Mouse (Mus musculus): ENCODE measurements around the gene Gm3952. TPM values are rescaled to one million over a fixed set of nuclear protein-coding genes. Genes with fewer than 3 reads are reported as not detected.
A peak's percentile ranks its signal among the peaks of the same experiment; 100 is the strongest.

Gm3952 gene
- not detected in 2 replicates for polyA plus RNA-seq (2015; fragmentation: Nextera tagmentation; extraction: Ambion mirVana)

GRCm38 (mm10) chr8:128798594-128798993 is at the start of gene Gm3952:
TSS of gene Gm3952 (minus strand) at chr8:128798694.
- Histone ChIP-seq H3K4me3 (ENCODE audit: low read length) (no peak within 1 kb of the TSS), H3K36me3 (ENCODE audit: control insufficient read depth, insufficient read depth, low read length) (no peaks in the 10 kb centered on the region), H3K4me2 (ENCODE audit: low read depth, low read length) (no peak within 1 kb of the TSS), H3K9ac (ENCODE audit: low read length) (no peak within 1 kb of the TSS), H3K9me3 (ENCODE audit: control insufficient read depth, low read length) (no peaks in the 10 kb centered on the region), H3K27ac (ENCODE audit: low read length) (no peak within 1 kb of the TSS), H3K4me1 (replicated peaks; ENCODE audit: control insufficient read depth, insufficient read depth, low read length) (no peaks in the 10 kb centered on the region), H3K27me3 (ENCODE audit: control insufficient read depth, insufficient read depth, low read depth, low read length) (no peaks in the 10 kb centered on the region)
- ATAC-seq (ENCODE audit: low read depth), result no peak
- WGBS, result 78% methylated on average over 1 of the region's 1 CpGs

DNA sequence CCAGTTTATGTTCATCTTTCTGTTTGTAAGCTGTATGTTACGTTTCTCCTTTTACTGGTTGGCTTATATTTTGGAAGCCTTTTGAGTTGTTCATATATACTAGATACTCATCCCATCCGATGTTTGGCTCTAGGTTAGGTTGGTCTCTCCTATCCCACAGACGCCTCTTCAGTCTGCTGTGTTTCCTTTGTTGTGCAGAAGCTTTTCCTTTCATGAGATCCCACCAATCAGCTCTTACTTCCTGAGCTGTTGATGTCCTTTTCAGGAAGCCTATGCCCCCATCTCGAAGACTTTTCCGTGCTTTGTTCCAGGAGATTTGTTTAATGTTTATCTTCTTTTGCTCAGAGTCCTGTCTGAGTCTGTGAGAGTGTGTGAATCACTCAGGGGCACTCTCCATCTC is 45.3 kb upstream of the Gm3952 start:
- Histone ChIP-seq H3K4me2 (ENCODE audit: low read depth, low read length) (no peak overlapping the region), H3K27ac (ENCODE audit: low read length) (peak overlapping the region; percentile 25; the same call in 1 of the 2 replicates), H3K9me3 (ENCODE audit: control insufficient read depth, low read length) (no peaks in the 10 kb centered on the region), H3K9ac (ENCODE audit: low read length) (no peak overlapping the region), H3K4me3 (ENCODE audit: low read length) (no peak overlapping the region), H3K36me3 (ENCODE audit: control insufficient read depth, insufficient read depth, low read length) (no peaks in the 10 kb centered on the region), H3K4me1 (replicated peaks; ENCODE audit: control insufficient read depth, insufficient read depth, low read length) (no peaks in the 10 kb centered on the region), H3K27me3 (ENCODE audit: control insufficient read depth, insufficient read depth, low read depth, low read length) (no peaks in the 10 kb centered on the region)
- peak; percentile 51 for ATAC-seq (ENCODE audit: low read depth)
- 46% methylated on average over 5 of the region's 5 CpGs for WGBS

DNA sequence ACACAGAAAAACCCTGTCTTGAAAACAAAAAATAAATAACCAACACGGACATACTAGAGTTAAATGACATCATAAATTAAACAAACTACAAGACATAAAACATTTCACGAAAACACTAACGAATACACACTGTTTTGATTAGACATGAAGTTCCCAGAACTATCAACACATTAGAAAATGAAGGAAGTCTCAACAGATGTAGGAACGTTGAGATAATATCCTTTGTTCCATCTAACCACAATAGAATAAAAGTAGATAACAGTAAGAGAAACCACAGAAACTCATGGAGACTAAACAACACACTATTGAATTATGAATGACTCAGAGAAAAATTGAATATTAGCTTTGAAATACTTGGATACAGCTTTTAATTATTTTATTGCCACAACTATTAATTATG is 14.0 kb upstream of the Gm3952 start:
- no peaks in the 10 kb centered on the region for H3K27me3 ChIP-seq (ENCODE audit: control insufficient read depth, insufficient read depth, low read depth, low read length)
- ATAC-seq (ENCODE audit: low read depth), result no peak
- 62% methylated on average over 4 of the region's 4 CpGs for WGBS
- H3K36me3 ChIP-seq (ENCODE audit: control insufficient read depth, insufficient read depth, low read length), result no peaks in the 10 kb centered on the region
- H3K4me3 ChIP-seq (ENCODE audit: low read length), result no peak overlapping the region
- H3K9me3 ChIP-seq (ENCODE audit: control insufficient read depth, low read length), result no peaks in the 10 kb centered on the region
- H3K9ac ChIP-seq (ENCODE audit: low read length), result no peak overlapping the region
- no peak overlapping the region for H3K4me2 ChIP-seq (ENCODE audit: low read depth, low read length)
- no peak overlapping the region for H3K27ac ChIP-seq (ENCODE audit: low read length)
- H3K4me1 ChIP-seq (replicated peaks; ENCODE audit: control insufficient read depth, insufficient read depth, low read length), result no peaks in the 10 kb centered on the region

- Histone ChIP-seq H3K9me3 (ENCODE audit: control insufficient read depth, low read length) (no peaks in the 10 kb centered on the region), H3K9ac (ENCODE audit: low read length) (no peak overlapping the region), H3K27me3 (ENCODE audit: control insufficient read depth, insufficient read depth, low read depth, low read length) (no peaks in the 10 kb centered on the region), H3K4me3 (ENCODE audit: low read length) (no peak overlapping the region), H3K4me2 (ENCODE audit: low read depth, low read length) (no peak overlapping the region), H3K27ac (ENCODE audit: low read length) (no peak overlapping the region), H3K36me3 (ENCODE audit: control insufficient read depth, insufficient read depth, low read length) (peaks cover 41% of the 10 kb centered on the region), H3K4me1 (replicated peaks; ENCODE audit: control insufficient read depth, insufficient read depth, low read length) (no peaks in the 10 kb centered on the region)
- 94% methylated on average over 3 of the region's 3 CpGs for WGBS
- no peak for ATAC-seq (ENCODE audit: low read depth)
Measured at GRCm38 (mm10) chr8:128735692-128736091, 62.8 kb downstream of the Gm3952 start.

DNA sequence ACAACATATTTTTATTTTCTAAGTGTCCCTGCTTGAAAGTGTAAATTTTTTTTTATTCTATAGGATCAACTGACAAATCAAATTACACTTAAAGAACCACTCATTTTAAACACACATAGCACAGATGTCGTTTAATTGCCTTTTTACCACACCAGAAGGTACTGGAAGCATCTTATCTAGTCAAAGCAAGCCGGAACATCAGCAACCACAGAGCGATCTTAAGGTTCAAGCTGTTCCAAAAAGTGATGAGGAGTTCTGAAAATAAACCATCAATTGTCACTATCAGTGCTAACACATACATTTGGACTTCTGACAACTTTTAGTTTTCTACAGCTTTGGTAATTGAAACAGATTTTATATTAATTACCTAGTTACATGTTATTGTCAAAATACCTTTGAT is 64.4 kb downstream of the Gm3952 start:
- WGBS, result 91% methylated on average over 3 of the region's 3 CpGs
- no peaks in the 10 kb centered on the region for H3K4me1 ChIP-seq (replicated peaks; ENCODE audit: control insufficient read depth, insufficient read depth, low read length)
- no peak overlapping the region for H3K4me3 ChIP-seq (ENCODE audit: low read length)
- H3K27ac ChIP-seq (ENCODE audit: low read length), result no peak overlapping the region
- H3K27me3 ChIP-seq (ENCODE audit: control insufficient read depth, insufficient read depth, low read depth, low read length), result no peaks in the 10 kb centered on the region
- H3K9ac ChIP-seq (ENCODE audit: low read length), result no peak overlapping the region
- ATAC-seq (ENCODE audit: low read depth), result no peak
- no peak overlapping the region for H3K4me2 ChIP-seq (ENCODE audit: low read depth, low read length)
- H3K36me3 ChIP-seq (ENCODE audit: control insufficient read depth, insufficient read depth, low read length), result peaks cover 45% of the 10 kb centered on the region
- H3K9me3 ChIP-seq (ENCODE audit: control insufficient read depth, low read length), result no peaks in the 10 kb centered on the region

DNA sequence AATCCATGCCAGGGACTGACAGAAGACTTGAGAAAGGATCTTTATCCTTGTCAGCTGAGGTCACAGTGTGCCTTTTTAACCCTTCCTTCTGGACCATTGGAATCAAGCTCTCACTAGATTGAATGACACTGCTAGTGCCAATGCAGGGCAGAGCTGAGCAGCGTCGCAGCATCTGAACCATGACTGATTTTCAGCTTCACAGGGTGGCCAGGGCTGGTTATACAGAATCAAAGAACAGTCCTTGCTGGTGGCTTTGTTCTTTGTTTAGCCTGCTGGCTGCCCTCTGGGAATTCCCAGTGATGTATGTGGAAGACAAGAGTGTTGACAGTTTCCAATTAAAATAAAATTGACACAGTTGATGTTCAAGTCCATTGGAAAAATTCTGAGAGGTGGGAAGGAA is 66.2 kb downstream of the Gm3952 start:
- no peak overlapping the region for H3K9ac ChIP-seq (ENCODE audit: low read length)
- peaks cover 43% of the 10 kb centered on the region for H3K36me3 ChIP-seq (ENCODE audit: control insufficient read depth, insufficient read depth, low read length)
- 93% methylated on average over 2 of the region's 2 CpGs for WGBS
- H3K27ac ChIP-seq (ENCODE audit: low read length), result no peak overlapping the region
- H3K27me3 ChIP-seq (ENCODE audit: control insufficient read depth, insufficient read depth, low read depth, low read length), result no peaks in the 10 kb centered on the region
- no peak overlapping the region for H3K4me3 ChIP-seq (ENCODE audit: low read length)
- no peaks in the 10 kb centered on the region for H3K9me3 ChIP-seq (ENCODE audit: control insufficient read depth, low read length)
- H3K4me2 ChIP-seq (ENCODE audit: low read depth, low read length), result no peak overlapping the region
- ATAC-seq (ENCODE audit: low read depth), result no peak
- no peaks in the 10 kb centered on the region for H3K4me1 ChIP-seq (replicated peaks; ENCODE audit: control insufficient read depth, insufficient read depth, low read length)

- H3K9ac ChIP-seq (ENCODE audit: low read length), result no peak overlapping the region
- H3K9me3 ChIP-seq (ENCODE audit: control insufficient read depth, low read length), result no peaks in the 10 kb centered on the region
- no peak overlapping the region for H3K27ac ChIP-seq (ENCODE audit: low read length)
- H3K27me3 ChIP-seq (ENCODE audit: control insufficient read depth, insufficient read depth, low read depth, low read length), result no peaks in the 10 kb centered on the region
- no peak overlapping the region for H3K4me3 ChIP-seq (ENCODE audit: low read length)
- 97% methylated on average over 1 of the region's 1 CpGs for WGBS
- no peaks in the 10 kb centered on the region for H3K4me1 ChIP-seq (replicated peaks; ENCODE audit: control insufficient read depth, insufficient read depth, low read length)
- H3K36me3 ChIP-seq (ENCODE audit: control insufficient read depth, insufficient read depth, low read length), result peaks cover 36% of the 10 kb centered on the region
- ATAC-seq (ENCODE audit: low read depth), result no peak
- no peak overlapping the region for H3K4me2 ChIP-seq (ENCODE audit: low read depth, low read length)
Measured at GRCm38 (mm10) chr8:128727213-128727612, 71.3 kb downstream of the Gm3952 start.

DNA sequence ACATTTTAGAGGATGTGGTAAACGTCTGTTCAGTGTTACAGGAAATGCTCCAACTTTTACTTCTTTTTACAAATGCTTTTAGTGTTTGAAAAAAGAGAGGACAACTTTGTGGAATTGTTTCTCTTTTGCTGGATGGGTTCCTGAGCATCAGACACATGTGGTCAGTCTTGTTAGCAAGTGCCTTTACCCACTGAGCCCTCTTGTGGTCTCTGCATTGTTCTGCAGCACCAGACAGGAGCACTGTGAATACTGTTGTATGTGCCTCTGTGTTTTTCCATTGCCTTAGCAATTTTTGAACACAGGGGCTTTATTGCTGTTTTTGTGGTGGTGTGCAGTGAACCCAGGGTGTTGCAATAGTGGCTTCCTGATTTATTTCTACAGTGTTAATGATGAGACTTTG is 73.7 kb downstream of the Gm3952 start:
- no peaks in the 10 kb centered on the region for H3K27me3 ChIP-seq (ENCODE audit: control insufficient read depth, insufficient read depth, low read depth, low read length)
- WGBS, result 51% methylated on average over 1 of the region's 1 CpGs
- H3K9ac ChIP-seq (ENCODE audit: low read length), result no peak overlapping the region
- H3K9me3 ChIP-seq (ENCODE audit: control insufficient read depth, low read length), result no peaks in the 10 kb centered on the region
- ATAC-seq (ENCODE audit: low read depth), result peak; percentile 65; the same call in 1 of the 2 replicates
- H3K4me1 ChIP-seq (replicated peaks; ENCODE audit: control insufficient read depth, insufficient read depth, low read length), result no peaks in the 10 kb centered on the region
- H3K4me3 ChIP-seq (ENCODE audit: low read length), result no peak overlapping the region
- H3K36me3 ChIP-seq (ENCODE audit: control insufficient read depth, insufficient read depth, low read length), result peaks cover 35% of the 10 kb centered on the region
- no peak overlapping the region for H3K4me2 ChIP-seq (ENCODE audit: low read depth, low read length)
- no peak overlapping the region for H3K27ac ChIP-seq (ENCODE audit: low read length)

GRCm38 (mm10) chr8:128716184-128716583 is 82.3 kb downstream of the Gm3952 start:
- H3K4me3 ChIP-seq (ENCODE audit: low read length), result no peak overlapping the region
- H3K9ac ChIP-seq (ENCODE audit: low read length), result no peak overlapping the region
- no peak overlapping the region for H3K4me2 ChIP-seq (ENCODE audit: low read depth, low read length)
- no peaks in the 10 kb centered on the region for H3K4me1 ChIP-seq (replicated peaks; ENCODE audit: control insufficient read depth, insufficient read depth, low read length)
- ATAC-seq (ENCODE audit: low read depth), result peak; percentile 41; the same call in 1 of the 2 replicates
- peaks cover 44% of the 10 kb centered on the region for H3K36me3 ChIP-seq (ENCODE audit: control insufficient read depth, insufficient read depth, low read length)
- H3K9me3 ChIP-seq (ENCODE audit: control insufficient read depth, low read length), result no peaks in the 10 kb centered on the region
- no peaks in the 10 kb centered on the region for H3K27me3 ChIP-seq (ENCODE audit: control insufficient read depth, insufficient read depth, low read depth, low read length)
- H3K27ac ChIP-seq (ENCODE audit: low read length), result no peak overlapping the region

DNA sequence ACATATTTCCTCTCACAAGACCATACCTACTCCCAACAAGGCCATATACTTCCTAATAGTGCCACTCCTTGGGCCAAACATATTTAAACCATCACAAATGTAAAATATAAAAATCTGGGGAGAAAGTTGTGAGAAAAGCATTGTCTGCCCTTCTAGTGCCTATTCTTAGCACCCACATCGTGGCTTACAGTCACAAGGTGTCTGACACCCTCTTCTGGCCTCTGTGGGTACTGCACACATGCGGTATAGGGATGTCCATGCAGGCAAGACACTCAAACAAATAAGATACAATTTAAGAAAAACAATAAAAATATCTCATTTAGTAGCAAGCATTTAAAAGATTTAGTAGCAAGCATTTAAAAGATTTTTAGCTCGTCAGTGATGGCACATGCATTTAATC is 89.2 kb downstream of the Gm3952 start:
- H3K4me3 ChIP-seq (ENCODE audit: low read length), result no peak overlapping the region

More for the DNA sequence above, 89.2 kb downstream of the Gm3952 start:
- ATAC-seq (ENCODE audit: low read depth), result no peak
- Histone ChIP-seq H3K4me1 (replicated peaks; ENCODE audit: control insufficient read depth, insufficient read depth, low read length) (no peaks in the 10 kb centered on the region), H3K27ac (ENCODE audit: low read length) (no peak overlapping the region), H3K4me2 (ENCODE audit: low read depth, low read length) (no peak overlapping the region), H3K9ac (ENCODE audit: low read length) (no peak overlapping the region), H3K9me3 (ENCODE audit: control insufficient read depth, low read length) (no peaks in the 10 kb centered on the region), H3K36me3 (ENCODE audit: control insufficient read depth, insufficient read depth, low read length) (peaks cover 32% of the 10 kb centered on the region), H3K27me3 (ENCODE audit: control insufficient read depth, insufficient read depth, low read depth, low read length) (no peaks in the 10 kb centered on the region)
- 45% methylated on average over 3 of the region's 3 CpGs for WGBS
